Mouse (Mus musculus) lung, postnatal 0 days (tissue): ENCODE data around the gene Cilp.

Source experiments
- CTCF ChIP-seq: IDR thresholded peaks from 2 replicates; pipeline ENCODE4 v1.5.1; 2016; ENCODE audit warnings: antibody characterized with exemption, mild to moderate bottlenecking
- EP300 ChIP-seq: IDR thresholded peaks from 2 replicates; pipeline ENCODE4 v1.6.1; 2016; ENCODE audit warnings: antibody characterized with exemption, mild to moderate bottlenecking, control low read depth

GRCm38 (mm10) chr9:65264959-65265358 is at the start of gene Cilp:
- no peak for TF ChIP-seq CTCF
- no peak for TF ChIP-seq EP300
